Mouse (Mus musculus) MEL (cell line): ENCODE data around the gene Rgs9bp.

Experiments
- CTCF ChIP-seq, 3 experiments: IDR thresholded peaks in 2 of 3; conservative IDR thresholded peaks in 1 of 3; 2 replicates each; pipeline ENCODE4 v1.5.1; 2011 to 2012; ENCODE audit warnings: low read length in 3 of 3, low read depth in 2 of 3, mild to moderate bottlenecking in 2 of 3, improper control_type of control experiment in 1 of 3, inconsistent platforms in 1 of 3, mixed read lengths in 1 of 3, moderate library complexity in 1 of 3; ENCODE audit not compliant: control insufficient read depth in 1 of 3, insufficient read depth in 1 of 3, poor library complexity in 1 of 3, severe bottlenecking in 1 of 3
- SIN3A ChIP-seq: IDR thresholded peaks from 2 replicates; pipeline ENCODE4 v1.6.1; 2012; ENCODE audit warnings: low read length, improper control_type of control experiment, inconsistent platforms

DNA sequence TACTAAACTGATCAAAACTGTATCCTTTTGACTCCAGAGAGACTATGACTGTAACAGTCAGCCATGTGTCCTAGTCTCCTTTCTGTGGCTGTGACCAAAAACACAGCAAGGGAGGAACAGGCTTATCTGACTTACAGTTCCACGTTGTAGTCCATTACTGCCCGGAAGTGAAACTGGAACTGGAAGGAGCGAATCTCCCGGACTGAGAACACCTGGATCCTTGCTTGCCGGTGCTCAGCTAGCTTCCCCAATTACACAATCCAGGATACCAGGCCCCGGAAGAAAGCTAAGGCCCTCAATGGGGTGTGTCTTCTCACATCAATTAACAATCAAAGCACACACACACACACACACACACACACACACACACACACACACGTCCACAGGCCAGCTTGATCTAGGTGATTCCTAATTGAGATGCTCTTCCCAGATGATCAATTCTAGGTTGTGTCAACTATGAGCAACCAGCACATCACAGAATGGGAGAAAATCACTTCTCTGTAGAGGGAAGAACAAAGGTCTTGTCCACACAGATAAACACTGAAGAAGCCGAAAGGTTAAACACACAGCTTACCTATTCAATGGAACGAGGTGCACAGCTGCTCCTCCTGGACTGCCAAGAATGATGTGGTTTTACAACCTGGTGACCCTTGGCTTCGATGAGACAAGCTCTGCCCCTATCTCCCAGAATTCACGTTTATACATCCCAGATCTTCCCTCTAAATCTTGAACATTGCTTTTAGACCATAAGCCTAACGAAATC, 49.5 kb downstream of the Rgs9bp start:
- TF ChIP-seq CTCF (IDR thresholded peaks at IDR 0.05 in 2 of 3, conservative IDR thresholded peaks at IDR 0.05 in 1 of 3; ENCODE audit: control insufficient read depth in 1 of 3, insufficient read depth in 1 of 3, low read depth in 2 of 3, low read length in 3 of 3, poor library complexity in 1 of 3, severe bottlenecking in 1 of 3) (no peak), SIN3A (no peak)
